ENCODE assay signal across 8 mouse cellular contexts in the genomic region with DNA sequence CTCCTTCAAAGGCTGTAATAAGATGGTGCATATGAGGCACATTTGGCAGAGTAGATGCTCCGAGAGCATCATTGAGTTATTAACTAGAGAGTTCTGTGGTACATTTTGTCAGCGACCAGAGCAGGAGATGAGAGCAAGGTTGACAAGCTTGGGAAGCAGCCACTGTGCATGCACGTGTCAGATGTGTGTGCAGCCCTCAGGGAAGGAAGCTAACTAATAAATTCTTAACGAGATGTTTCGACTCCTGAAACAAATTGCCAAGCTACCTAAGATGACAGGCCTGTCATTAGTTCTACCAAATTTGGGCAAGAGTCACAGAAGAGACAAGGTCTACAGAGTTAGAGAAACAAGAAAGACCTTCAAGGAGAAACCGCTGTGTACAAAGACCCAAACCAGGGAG. TPM values are rescaled to one million over a fixed set of nuclear protein-coding genes. Genes with fewer than 3 reads are reported as not detected.
A peak's percentile ranks its signal among the peaks of the same experiment; 100 is the strongest.
DNase-seq lines count a peak whose midpoint lies in the region; ATAC-seq and TF ChIP-seq lines count a peak whose summit lies in the region.

No protein-coding gene starts in this region.

- H3K36me3 ChIP-seq in liver, adult 2 months (ENCODE audit: control insufficient read depth, insufficient read depth, low read length), result no peaks in the 10 kb centered on the region
- no peaks in the 10 kb centered on the region for H3K36me3 ChIP-seq in forebrain, embryonic 14.5 days (ENCODE audit: control insufficient read depth, insufficient read depth, low read length)
- no peaks in the 10 kb centered on the region for H3K36me3 ChIP-seq in limb, embryonic 15.5 days

- H3K27me3 ChIP-seq in liver, adult 2 months (ENCODE audit: control insufficient read depth, insufficient read depth, low read length), result no peaks in the 10 kb centered on the region
- 0 out of 2 replicates have a peak, but pooled peaks cover 3% of the 10 kb centered on the region for H3K27me3 ChIP-seq in forebrain, embryonic 14.5 days (replicated peaks; ENCODE audit: control insufficient read depth, insufficient read depth, low read length)
- H3K27me3 ChIP-seq in limb, embryonic 15.5 days, result peaks cover 19% of the 10 kb centered on the region

- no peak overlapping the region for H3K4me3 ChIP-seq in liver, adult 2 months (ENCODE audit: insufficient read depth, low read depth, low read length)
- peak overlapping the region; percentile 43 for H3K4me3 ChIP-seq in forebrain, embryonic 14.5 days (ENCODE audit: low read depth, low read length)
- peak overlapping the region; percentile 54 for H3K4me3 ChIP-seq in limb, embryonic 15.5 days

- 58% methylated on average over 6 of the region's 6 CpGs for WGBS in liver, adult 2 months
- WGBS in forebrain, embryonic 14.5 days, result 32% methylated on average over 6 of the region's 6 CpGs
- 18% methylated on average over 6 of the region's 6 CpGs for WGBS in limb, embryonic 15.5 days

- H3K27ac ChIP-seq in liver, adult 2 months (replicated peaks; ENCODE audit: insufficient read depth, low read depth, low read length), result no peak overlapping the region
- no peak overlapping the region for H3K27ac ChIP-seq in forebrain, embryonic 14.5 days (ENCODE audit: low read depth, low read length)
- no peak overlapping the region for H3K27ac ChIP-seq in limb, embryonic 15.5 days

- no peaks in the 10 kb centered on the region for H3K4me1 ChIP-seq in liver, adult 2 months (ENCODE audit: control insufficient read depth, insufficient read depth, low read length)
- peaks cover 7% of the 10 kb centered on the region for H3K4me1 ChIP-seq in forebrain, embryonic 14.5 days (ENCODE audit: control insufficient read depth, insufficient read depth, low read length)
- H3K4me1 ChIP-seq in limb, embryonic 15.5 days, result peaks cover 11% of the 10 kb centered on the region

- no peaks in the 10 kb centered on the region for H3K9me3 ChIP-seq in forebrain, embryonic 14.5 days (replicated peaks; ENCODE audit: control insufficient read depth, low read length)
- no peaks in the 10 kb centered on the region for H3K9me3 ChIP-seq in limb, embryonic 15.5 days

- peak; percentile 13; the same call in 1 of the 2 replicates for ATAC-seq in forebrain, embryonic 14.5 days
- ATAC-seq in limb, embryonic 15.5 days (ENCODE audit: insufficient number of reproducible peaks, low FRiP score, low TSS enrichment, low read depth), result no peak

- no peak for TF ChIP-seq CTCF in liver, adult 2 months (IDR thresholded peaks at IDR 0.05; ENCODE audit: low read depth, low read length)

- TF ChIP-seq POLR2A in liver, adult 2 months (IDR thresholded peaks at IDR 0.05; ENCODE audit: extremely low read depth, insufficient read depth, low read length), result no peak

- H3K9ac ChIP-seq in liver, adult 2 months (ENCODE audit: low read depth, low read length), result no peak overlapping the region
- H3K9ac ChIP-seq in forebrain, embryonic 14.5 days (ENCODE audit: low read length), result peak overlapping the region; percentile 64; the same call in 1 of the 2 replicates
- no peak overlapping the region for H3K9ac ChIP-seq in limb, embryonic 15.5 days

- peak overlapping the region; percentile 72 for H3K4me2 ChIP-seq in forebrain, embryonic 14.5 days (ENCODE audit: low read length)
- H3K4me2 ChIP-seq in limb, embryonic 15.5 days, result peak overlapping the region; percentile 91

- DNase-seq in liver, adult 2 months (ENCODE audit: extremely low read depth, low read depth, low spot score), result peak; percentile 9
- no peak for DNase-seq in liver
- peak; percentile 7 for DNase-seq in forebrain, embryonic 14.5 days (ENCODE audit: low spot score)
- peak; percentile 52 for DNase-seq in retina, postnatal 1 day
- no peak for DNase-seq in adrenal gland, postnatal 4 days (ENCODE audit: low spot score in 2 of 2)
- DNase-seq in urinary bladder, postnatal 10 days (ENCODE audit: low spot score), result no peak
- DNase-seq in urinary bladder, postnatal 4 days (ENCODE audit: low spot score in 2 of 2), result no peak

- H3K79me2 ChIP-seq in liver, adult 2 months (ENCODE audit: control insufficient read depth, insufficient read depth, low read length), result no peaks in the 10 kb centered on the region

RNA-seq across cellular contexts. Expression of a gene that starts 0.6 kb away (rescaled TPM):
- 1.1 and 1.4 TPM in 2 replicates for total RNA-seq in liver, adult 2 months (2014; rRNA removed)
- polyA plus RNA-seq in liver, adult 2 months (2012; rRNA removed), result 0.70 and 0.72 TPM in 2 replicates
- 7.4 and 11.1 TPM in 2 replicates for polyA plus RNA-seq in forebrain, embryonic 14.5 days (2014; fragmentation: Nextera tagmentation; extraction: Ambion mirVana)
- polyA plus RNA-seq in limb, embryonic 15.5 days (2015; fragmentation: Nextera tagmentation; extraction: Ambion mirVana), result 0.77 and 0.78 TPM in 2 replicates
- 1 to 10 TPM; 2.4 to 2.5 TPM for total RNA-seq in adrenal gland, postnatal 4 days (2021)

RNA-seq across cellular contexts. Expression of a gene that starts 30.6 kb away (rescaled TPM):
- not detected in 2 replicates for total RNA-seq in liver, adult 2 months (2014; rRNA removed)
- polyA plus RNA-seq in liver, adult 2 months (2012; rRNA removed), result not detected in 2 replicates
- polyA plus RNA-seq in forebrain, embryonic 14.5 days (2014; fragmentation: Nextera tagmentation; extraction: Ambion mirVana), result 0.16 and 0.36 TPM in 2 replicates
- polyA plus RNA-seq in limb, embryonic 15.5 days (2015; fragmentation: Nextera tagmentation; extraction: Ambion mirVana), result 0.09 and 0.23 TPM in 2 replicates
- under 1 TPM; 0.56 to 0.62 TPM for total RNA-seq in adrenal gland, postnatal 4 days (2021)

RNA-seq across cellular contexts. Expression of a gene that starts 30.7 kb away (rescaled TPM):
- total RNA-seq in liver, adult 2 months (2014; rRNA removed), result under 0.01 and 0.07 TPM in 2 replicates
- 0.05 TPM in 2 replicates for polyA plus RNA-seq in liver, adult 2 months (2012; rRNA removed)
- 29.3 and 35.8 TPM in 2 replicates for polyA plus RNA-seq in forebrain, embryonic 14.5 days (2014; fragmentation: Nextera tagmentation; extraction: Ambion mirVana)
- polyA plus RNA-seq in limb, embryonic 15.5 days (2015; fragmentation: Nextera tagmentation; extraction: Ambion mirVana), result 7.6 and 9.0 TPM in 2 replicates
- total RNA-seq in adrenal gland, postnatal 4 days (2021), result 1 to 10 TPM; 6.2 to 6.5 TPM

RNA-seq across cellular contexts. Expression of a gene that starts 50.1 kb away (rescaled TPM):
- total RNA-seq in liver, adult 2 months (2014; rRNA removed), result 0.18 and 0.34 TPM in 2 replicates
- polyA plus RNA-seq in liver, adult 2 months (2012; rRNA removed), result 0.27 and 0.46 TPM in 2 replicates
- 8.0 and 10.6 TPM in 2 replicates for polyA plus RNA-seq in forebrain, embryonic 14.5 days (2014; fragmentation: Nextera tagmentation; extraction: Ambion mirVana)
- 6.7 and 9.2 TPM in 2 replicates for polyA plus RNA-seq in limb, embryonic 15.5 days (2015; fragmentation: Nextera tagmentation; extraction: Ambion mirVana)
- total RNA-seq in adrenal gland, postnatal 4 days (2021), result 1 to 10 TPM; 5.8 to 7.8 TPM

Comparison
In these comparisons a context has a peak if more than half of its experiments do, and no peak if none do; other contexts are left out.
1. DNase-seq: peak in liver, adult 2 months (single experiment), forebrain, embryonic 14.5 days (single experiment) and retina, postnatal 1 day (single experiment); none in liver (single experiment), adrenal gland, postnatal 4 days (0 of 2), urinary bladder, postnatal 10 days (single experiment) and urinary bladder, postnatal 4 days (0 of 2).